Mouse (Mus musculus) myocyte (in vitro differentiated cells): ENCODE results near the gene Nol9. TPM values are rescaled to one million over a fixed set of nuclear protein-coding genes. Genes with fewer than 3 reads are reported as not detected.

Experiments used
- H3K27me3 ChIP-seq: one replicate; pipeline ENCODE4 v1.6.1; 2011; ENCODE audit not compliant: control insufficient read depth, insufficient read depth, insufficient read length
- H3K36me3 ChIP-seq: one replicate; pipeline ENCODE4 v1.6.1; 2011; ENCODE audit not compliant: control insufficient read depth, insufficient read depth
- H3K4me2 ChIP-seq: one replicate; pipeline ENCODE4 v1.6.1; 2011; ENCODE audit warnings: low read depth, control low read depth
- H3K4me3 ChIP-seq: one replicate; pipeline ENCODE4 v1.5.1; 2011; ENCODE audit warnings: mild to moderate bottlenecking, control low read depth, moderate library complexity
- H3K79me2 ChIP-seq: one replicate; pipeline ENCODE4 v1.6.1; 2011; ENCODE audit not compliant: control insufficient read depth, insufficient read depth
- H3ac ChIP-seq: one replicate; pipeline ENCODE4 v1.6.1; 2011; ENCODE audit not compliant: control insufficient read depth, insufficient read length
- CEBPB ChIP-seq: IDR thresholded peaks from 2 replicates; pipeline ENCODE4 v1.6.1; 2011; ENCODE audit warnings: mild to moderate bottlenecking, moderate library complexity; ENCODE audit not compliant: poor library complexity, insufficient read depth, severe bottlenecking
- E2F4 ChIP-seq: IDR thresholded peaks from one replicate; pipeline ENCODE4 v1.6.1; 2011; ENCODE audit warnings: mild to moderate bottlenecking, control low read depth, moderate library complexity; ENCODE audit not compliant: insufficient read depth
- MAX ChIP-seq: IDR thresholded peaks from one replicate; pipeline ENCODE4 v1.6.1; 2011; ENCODE audit warnings: low read depth, mild to moderate bottlenecking, control low read depth
- MYOD1 ChIP-seq, 3 experiments: IDR thresholded peaks; one replicate each; pipeline ENCODE4 v1.6.1; 2011; ENCODE audit warnings: control low read depth in 2 of 3, low read depth in 2 of 3, mild to moderate bottlenecking in 2 of 3, moderate library complexity in 1 of 3; ENCODE audit not compliant: insufficient read length in 2 of 3, control insufficient read depth in 1 of 3
- MYOG ChIP-seq, 3 experiments: IDR thresholded peaks; one replicate each; pipeline ENCODE4 v1.6.1; 2011; ENCODE audit warnings: control low read depth in 2 of 3, low read depth in 2 of 3, mild to moderate bottlenecking in 2 of 3; ENCODE audit not compliant: insufficient read length in 2 of 3, control insufficient read depth in 1 of 3, insufficient read depth in 1 of 3
- POLR2A ChIP-seq: IDR thresholded peaks from one replicate; pipeline ENCODE4 v1.6.1; 2011; ENCODE audit warnings: low read depth, mild to moderate bottlenecking, control low read depth, moderate library complexity; ENCODE audit not compliant: insufficient read length
- POLR2AphosphoS2 ChIP-seq: IDR thresholded peaks from one replicate; pipeline ENCODE4 v1.6.1; 2011; ENCODE audit warnings: low read depth, control low read depth; ENCODE audit not compliant: insufficient read length
- REST ChIP-seq: IDR thresholded peaks from one replicate; pipeline ENCODE4 v1.6.1; 2011; ENCODE audit warnings: mild to moderate bottlenecking, control low read depth, moderate library complexity; ENCODE audit not compliant: insufficient read depth, insufficient read length
- SRF ChIP-seq: IDR thresholded peaks from one replicate; pipeline ENCODE4 v1.6.1; 2011; ENCODE audit warnings: low read depth; ENCODE audit not compliant: control insufficient read depth, insufficient read length
- TCF12 ChIP-seq: IDR thresholded peaks from one replicate; pipeline ENCODE4 v1.6.1; 2011; ENCODE audit warnings: mild to moderate bottlenecking, control low read depth; ENCODE audit not compliant: poor library complexity, insufficient read depth, severe bottlenecking
- TCF3 ChIP-seq: IDR thresholded peaks from one replicate; pipeline ENCODE4 v1.6.1; 2011; ENCODE audit warnings: low read depth, control low read depth; ENCODE audit not compliant: insufficient read length
- USF1 ChIP-seq: IDR thresholded peaks from one replicate; pipeline ENCODE4 v1.6.1; 2011; ENCODE audit warnings: low read depth, mild to moderate bottlenecking, control low read depth, moderate library complexity
- polyA plus RNA-seq: library from polyadenylated mRNA; unstranded; fragments of >200 nt; fragmentation: generic; extraction: Trizol; gene quantifications from one replicate; pipeline ENCODE4 v1.2.1, GENCODE M21; 2012; ENCODE audit warnings: missing spikeins

The Nol9 gene
- polyA plus RNA-seq, 1 experiment, result 28.5 TPM

- no peak overlapping the region for H3ac ChIP-seq
- TF ChIP-seq POLR2A (no peak), MAX (no peak), REST (no peak), MYOG (IDR thresholded peaks at IDR 0.05; ENCODE audit: control insufficient read depth in 1 of 3, insufficient read depth in 1 of 3, insufficient read length in 2 of 3, low read depth in 2 of 3) (no peak)
- no peak overlapping the region for H3K4me2 ChIP-seq
- H3K79me2 ChIP-seq, result peaks cover 44% of the 10 kb centered on the region
- no peak overlapping the region for H3K4me3 ChIP-seq
- peaks cover 23% of the 10 kb centered on the region for H3K36me3 ChIP-seq
- no peaks in the 10 kb centered on the region for H3K27me3 ChIP-seq
Measured at GRCm38 (mm10) chr4:152041924-152042641, 3.0 kb downstream of the Nol9 start.

- Histone ChIP-seq H3K36me3 (peaks cover 23% of the 10 kb centered on the region), H3K79me2 (peaks cover 44% of the 10 kb centered on the region), H3K4me2 (no peak overlapping the region), H3K27me3 (no peaks in the 10 kb centered on the region), H3ac (no peak overlapping the region), H3K4me3 (no peak overlapping the region)
- TF ChIP-seq MAX (no peak), POLR2A (no peak), TCF12 (no peak), POLR2AphosphoS2 (no peak), REST (no peak), TCF3 (no peak), USF1 (no peak), MYOG (IDR thresholded peaks at IDR 0.05; ENCODE audit: control insufficient read depth in 1 of 3, insufficient read depth in 1 of 3, insufficient read length in 2 of 3, low read depth in 2 of 3) (no peak), MYOD1 (IDR thresholded peaks at IDR 0.05; ENCODE audit: control insufficient read depth in 1 of 3, insufficient read length in 2 of 3, low read depth in 2 of 3) (no peak), CEBPB (no peak), E2F4 (no peak), SRF (no peak)
Measured at GRCm38 (mm10) chr4:152043171-152043570, 4.0 kb downstream of the Nol9 start.

GRCm38 (mm10) chr4:152044609-152045008 lies 5.5 kb downstream of the Nol9 start:
- TF ChIP-seq POLR2A (no peak), SRF (no peak), CEBPB (no peak), REST (no peak), MYOD1 (IDR thresholded peaks at IDR 0.05; ENCODE audit: control insufficient read depth in 1 of 3, insufficient read length in 2 of 3, low read depth in 2 of 3) (no peak), MYOG (IDR thresholded peaks at IDR 0.05; ENCODE audit: control insufficient read depth in 1 of 3, insufficient read depth in 1 of 3, insufficient read length in 2 of 3, low read depth in 2 of 3) (no peak), TCF12 (no peak), POLR2AphosphoS2 (no peak), USF1 (no peak), TCF3 (no peak), MAX (no peak), E2F4 (no peak)
- H3K36me3 ChIP-seq, result peaks cover 32% of the 10 kb centered on the region
- H3K27me3 ChIP-seq, result no peaks in the 10 kb centered on the region
- no peak overlapping the region for H3K4me3 ChIP-seq
- H3ac ChIP-seq, result no peak overlapping the region
- no peak overlapping the region for H3K4me2 ChIP-seq
- peaks cover 43% of the 10 kb centered on the region for H3K79me2 ChIP-seq

GRCm38 (mm10) chr4:152062390-152063110 lies 23.4 kb downstream of the Nol9 start:
- no peak overlapping the region for H3ac ChIP-seq
- peaks cover 9% of the 10 kb centered on the region for H3K36me3 ChIP-seq
- no peaks in the 10 kb centered on the region for H3K27me3 ChIP-seq
- no peak overlapping the region for H3K4me2 ChIP-seq
- no peak overlapping the region for H3K4me3 ChIP-seq
- H3K79me2 ChIP-seq, result no peaks in the 10 kb centered on the region
- no peak for TF ChIP-seq REST
- no peak for TF ChIP-seq E2F4
- TF ChIP-seq MAX, result no peak
- TF ChIP-seq POLR2AphosphoS2, result no peak
- no peak for TF ChIP-seq SRF
- no peak for TF ChIP-seq MYOG (IDR thresholded peaks at IDR 0.05; ENCODE audit: control insufficient read depth in 1 of 3, insufficient read depth in 1 of 3, insufficient read length in 2 of 3, low read depth in 2 of 3)
- no peak for TF ChIP-seq USF1
- no peak for TF ChIP-seq POLR2A
- no peak for TF ChIP-seq CEBPB
- TF ChIP-seq TCF3, result no peak
- no peak for TF ChIP-seq MYOD1 (IDR thresholded peaks at IDR 0.05; ENCODE audit: control insufficient read depth in 1 of 3, insufficient read length in 2 of 3, low read depth in 2 of 3)
- TF ChIP-seq TCF12, result no peak
